Mouse (Mus musculus) naive thymus-derived CD4-positive, alpha-beta T cell, adult 2 months (primary cell): ENCODE data around the gene Impad1.

ENCODE experiments used
- DNase-seq: peaks from one replicate; pipeline ENCODE4 v3.0.0-alpha.2; 2011; ENCODE audit warnings: low read depth

Impad1 gene

DNA sequence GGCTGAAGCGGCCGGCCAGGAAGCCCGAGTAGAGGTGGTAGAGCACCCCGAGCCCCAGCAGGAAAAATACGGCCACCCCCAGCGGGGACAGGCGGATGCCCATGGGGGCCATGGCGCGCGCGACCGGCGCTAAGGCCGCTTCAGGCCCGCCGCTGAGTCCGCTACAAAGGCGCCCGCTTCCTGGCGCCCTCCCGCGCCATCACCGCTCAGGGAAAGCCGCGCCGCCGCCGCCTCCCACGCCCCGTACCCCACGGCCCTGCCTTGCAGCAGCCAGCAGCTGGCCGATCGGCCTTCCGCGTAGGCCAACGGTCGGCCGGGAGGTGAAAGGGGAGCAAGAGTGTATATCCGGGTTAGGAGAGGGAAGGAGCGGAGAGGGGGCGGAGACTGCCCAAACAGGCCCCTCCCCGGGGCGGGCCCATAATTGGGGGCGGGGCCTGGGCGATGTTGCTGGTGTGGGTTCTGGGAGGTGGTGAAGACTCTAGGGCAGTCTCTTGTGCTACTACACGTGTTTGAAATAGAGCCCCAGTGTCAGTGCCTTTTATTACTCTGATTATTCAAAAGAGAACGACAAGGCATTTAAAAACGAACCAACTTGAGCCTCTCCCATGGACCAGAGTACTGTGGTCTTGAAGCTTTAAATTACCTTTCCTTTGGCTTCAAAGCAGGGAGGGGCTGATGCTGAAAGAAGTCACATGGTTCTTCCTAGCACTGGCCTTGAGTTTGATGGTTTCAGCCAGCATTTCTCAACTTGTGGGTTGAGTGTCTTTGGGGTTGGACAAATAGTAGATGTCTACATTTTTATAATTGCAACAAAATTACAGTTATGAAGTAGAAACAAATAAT, at the start of gene Impad1:
Gene Impad1 (minus strand): TSS at position 364 of the 843 bp plus-strand sequence.
- DNase-seq: peak; percentile 90

DNA sequence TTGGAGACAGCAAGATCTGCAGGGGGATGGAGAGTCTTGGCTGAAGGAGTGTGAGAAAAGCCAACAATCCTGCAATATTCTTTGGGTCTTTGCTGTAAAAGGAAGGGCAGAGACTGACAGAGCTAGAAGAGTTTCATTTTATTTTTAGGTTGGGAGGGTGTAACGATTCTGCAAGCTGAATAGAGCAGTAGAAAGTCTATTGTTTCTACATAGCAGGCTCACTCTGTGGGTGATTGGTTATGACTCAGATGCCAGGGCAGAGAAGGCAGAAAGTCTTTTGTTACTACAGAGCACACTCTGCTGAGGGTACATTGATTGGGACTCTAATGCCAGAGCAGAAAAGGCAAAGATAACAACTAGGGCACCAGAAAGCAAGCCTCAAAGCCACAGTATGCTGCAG, 47.0 kb upstream of the Impad1 start:
- no peak for DNase-seq

DNA sequence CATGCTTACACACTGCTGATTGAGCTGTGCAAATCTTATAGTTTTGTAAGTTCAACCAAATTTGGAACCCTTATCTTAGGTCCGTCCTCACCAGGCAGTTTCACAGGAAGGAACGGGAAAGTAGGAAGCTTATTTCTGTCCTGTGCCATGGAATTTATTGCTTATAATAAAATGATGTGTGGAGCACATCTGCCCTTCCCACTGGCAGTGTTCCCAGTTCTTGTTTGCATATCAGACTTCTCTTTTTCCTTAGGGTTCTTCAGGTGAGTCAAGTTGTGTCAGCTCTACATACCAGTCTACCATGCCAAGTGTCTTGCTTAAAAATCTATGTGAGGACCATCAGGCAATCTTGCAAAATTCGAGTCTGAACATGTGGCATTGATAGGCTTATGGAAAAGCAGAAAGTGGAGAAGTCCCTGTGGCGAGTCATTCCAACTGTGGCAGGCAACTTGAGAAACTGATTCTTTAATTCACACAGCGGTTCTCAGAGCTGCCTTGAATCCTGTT, 40.7 kb upstream of the Impad1 start:
- no peak for DNase-seq

- DNase-seq: no peak
These were observed 35.0 kb upstream of the Impad1 start for GRCm38 (mm10) chr4:4828131-4828530.

DNA sequence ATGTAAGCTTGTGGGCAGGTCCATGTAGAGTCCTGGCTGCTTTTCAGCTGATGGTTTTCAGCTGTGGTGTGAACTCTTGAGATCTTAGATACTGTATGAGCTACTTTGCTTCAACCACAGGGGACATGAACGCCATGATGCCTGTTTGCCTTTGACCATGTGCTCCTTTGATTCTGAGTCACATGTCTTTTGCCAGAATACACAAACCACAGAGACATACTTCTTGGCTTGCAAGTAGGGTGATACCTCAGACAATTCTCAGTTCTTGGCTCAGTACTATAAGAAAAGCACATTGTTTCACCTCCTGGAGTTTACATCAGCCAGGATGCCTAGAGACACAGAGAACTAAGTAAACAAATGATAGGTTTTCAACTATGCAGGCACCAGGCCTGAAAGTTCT, 29.0 kb upstream of the Impad1 start:
- DNase-seq: no peak

GRCm38 (mm10) chr4:4792141-4792991, 789 bp downstream of the Impad1 start:
- peak; percentile 54 for DNase-seq

- DNase-seq: peak; percentile 4
These were observed 2.0 kb downstream of the Impad1 start for GRCm38 (mm10) chr4:4791180-4791579.

DNA sequence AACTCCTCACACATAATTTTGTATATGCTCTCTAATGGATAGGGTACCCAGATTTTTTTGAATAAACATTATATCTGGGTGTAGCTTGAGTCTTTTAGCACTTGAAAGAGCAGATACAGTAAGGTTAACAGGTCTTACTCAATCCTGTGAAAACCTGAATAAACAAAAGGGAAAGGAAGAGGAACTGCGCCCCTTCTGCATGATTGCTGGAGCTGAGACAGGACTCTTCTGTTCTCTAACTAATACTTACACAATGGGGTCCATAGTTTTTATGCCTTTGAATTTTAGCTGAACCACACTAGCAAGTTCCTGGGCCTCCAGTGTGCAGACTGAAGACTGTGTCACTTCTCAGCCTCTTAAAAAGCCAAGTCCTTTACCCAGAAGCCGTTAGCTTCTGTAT, 8.0 kb downstream of the Impad1 start:
- DNase-seq: no peak

GRCm38 (mm10) chr4:4784305-4784704, 8.8 kb downstream of the Impad1 start:
- no peak for DNase-seq

GRCm38 (mm10) chr4:4783686-4783957, 9.5 kb downstream of the Impad1 start:
- DNase-seq: no peak

- DNase-seq: no peak
These were observed 10.1 kb downstream of the Impad1 start for GRCm38 (mm10) chr4:4782882-4783685.

- no peak for DNase-seq
These were observed 13.8 kb downstream of the Impad1 start for GRCm38 (mm10) chr4:4779265-4779770.

DNA sequence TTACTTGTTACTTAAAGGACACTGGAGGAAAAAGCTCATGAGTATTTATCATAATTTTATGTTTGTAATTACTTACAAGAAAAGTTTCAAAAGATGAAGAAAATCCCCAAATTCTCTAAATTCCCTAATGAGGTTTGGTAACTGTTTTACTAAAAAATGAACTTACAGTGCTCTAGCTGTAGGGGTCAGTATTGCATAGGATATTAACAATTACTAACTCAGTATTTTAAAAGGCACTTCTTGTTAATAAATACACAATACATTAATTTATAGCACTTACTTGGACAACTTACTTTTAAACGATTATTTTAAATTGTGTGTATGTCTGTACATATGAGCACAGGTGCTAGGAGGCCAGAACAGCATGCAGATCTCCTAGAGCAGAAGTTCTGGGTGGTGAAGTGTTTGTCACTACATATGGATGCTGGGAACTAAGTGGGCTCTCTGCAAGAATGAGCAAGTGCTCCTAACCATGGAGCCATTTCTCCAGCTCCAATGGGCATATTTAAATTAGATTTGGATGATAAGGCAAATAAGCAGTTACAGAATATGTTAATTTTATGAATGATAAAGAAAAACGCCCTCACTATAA, 21.5 kb downstream of the Impad1 start:
- DNase-seq: peak; percentile 54

DNA sequence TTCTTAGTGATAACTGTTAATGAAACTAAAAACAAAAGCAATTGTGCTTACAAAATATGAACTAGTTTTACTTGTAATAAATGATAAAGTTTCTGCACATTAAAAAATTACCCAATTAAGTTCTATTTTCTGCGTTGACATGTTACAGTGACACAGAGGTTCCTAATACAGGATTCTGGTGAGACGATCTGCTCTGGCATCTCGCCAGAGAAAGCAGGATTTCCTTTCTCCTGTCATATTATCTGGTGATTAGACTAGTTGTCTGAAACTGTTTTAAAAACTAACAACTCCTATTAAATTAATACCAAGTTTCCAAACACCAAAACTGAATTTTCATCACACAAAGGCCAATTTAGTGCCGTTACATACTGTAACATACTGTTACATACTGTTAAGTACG, 27.3 kb downstream of the Impad1 start:
- DNase-seq: no peak

GRCm38 (mm10) chr4:4758376-4758775, 34.8 kb downstream of the Impad1 start:
- no peak for DNase-seq

DNA sequence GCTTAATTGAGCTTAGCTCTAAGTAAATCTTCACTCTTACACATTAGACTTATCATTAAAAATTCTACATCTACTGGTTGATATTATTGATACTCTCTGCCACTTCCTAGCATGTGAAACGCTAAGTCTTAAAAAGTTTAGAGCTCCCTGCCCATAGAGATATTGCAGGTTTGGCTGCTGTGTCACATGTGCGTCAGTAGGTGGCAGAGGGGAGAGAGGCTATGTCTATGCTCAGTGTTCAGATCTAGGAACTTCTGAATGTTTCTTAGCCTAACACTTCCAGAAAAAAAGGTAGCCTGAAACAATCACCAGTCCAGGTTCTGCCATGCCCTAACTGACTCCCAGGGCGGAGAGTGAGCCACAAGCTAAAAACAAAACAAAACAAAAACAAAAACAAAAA, 63.7 kb downstream of the Impad1 start:
- DNase-seq: peak; percentile 3

- no peak for DNase-seq
These were observed 66.8 kb downstream of the Impad1 start for GRCm38 (mm10) chr4:4726241-4726776.

DNA sequence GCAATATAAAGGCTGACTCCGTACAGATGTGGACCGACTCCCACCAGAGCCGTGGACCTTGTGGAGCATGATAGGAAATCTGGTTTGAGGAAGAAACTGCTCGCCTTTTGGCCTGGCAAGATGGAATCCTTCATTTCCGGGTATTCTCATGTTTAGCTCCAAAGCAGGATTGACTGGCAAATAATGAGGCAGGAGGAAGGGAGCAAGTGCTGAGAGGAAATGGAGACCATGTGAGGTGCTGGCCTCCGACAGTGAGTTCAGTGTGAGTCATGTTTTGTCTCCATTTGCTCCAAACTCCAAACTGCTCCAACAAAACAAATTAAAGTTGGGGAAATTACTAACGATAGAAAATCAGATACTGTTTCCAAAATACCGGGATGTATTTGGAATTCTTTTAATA, 69.3 kb downstream of the Impad1 start:
- DNase-seq: no peak

DNA sequence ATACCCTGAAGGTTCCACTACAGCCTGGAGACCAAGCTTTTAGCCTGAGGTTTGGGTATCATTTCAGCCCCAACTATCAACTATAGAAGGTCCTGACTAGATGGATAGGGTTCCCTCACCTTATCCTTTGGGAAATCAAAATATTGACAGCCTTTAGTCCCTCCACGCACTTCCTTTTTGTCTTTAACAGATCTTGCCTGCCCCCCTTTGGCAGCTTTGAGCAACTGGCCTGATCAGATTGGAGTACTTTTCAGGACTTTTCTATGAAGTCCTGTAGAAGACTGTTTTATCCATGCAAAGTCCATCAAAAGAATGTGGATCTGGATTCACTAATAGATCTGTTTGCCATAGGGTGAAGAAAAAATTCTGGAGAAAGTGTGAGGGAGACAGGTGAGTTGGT, 71.1 kb downstream of the Impad1 start:
- no peak for DNase-seq

- no peak for DNase-seq
These were observed 75.3 kb downstream of the Impad1 start for GRCm38 (mm10) chr4:4717763-4718347.
